Mouse (Mus musculus): ENCODE data around the gene Cdkal1.

- TF ChIP-seq EP300 (IDR thresholded peaks at IDR 0.05; ENCODE audit: low read length) (no peak), MAX (IDR thresholded peaks at IDR 0.05; ENCODE audit: low read length) (no peak), ZC3H11A (IDR thresholded peaks at IDR 0.05; ENCODE audit: low read depth, low read length) (no peak), E2F4 (IDR thresholded peaks at IDR 0.05; ENCODE audit: insufficient replicate concordance, low read depth, low read length) (no peak), CTCF (conservative IDR thresholded peaks at IDR 0.05 in 1 of 2, IDR thresholded peaks at IDR 0.05 in 1 of 2; ENCODE audit: low read depth in 2 of 2, low read length in 2 of 2) (no peak), POLR2A (IDR thresholded peaks at IDR 0.05; ENCODE audit: low read depth, low read length) (no peak), TCF12 (IDR thresholded peaks at IDR 0.05; ENCODE audit: low read depth, low read length) (no peak), RAD21 (IDR thresholded peaks at IDR 0.05; ENCODE audit: low read depth, low read length) (no peak), USF1 (IDR thresholded peaks at IDR 0.05; ENCODE audit: low read depth, low read length) (no peak), TBP (conservative IDR thresholded peaks at IDR 0.05; ENCODE audit: low read depth, low read length) (no peak), CHD2 (IDR thresholded peaks at IDR 0.05; ENCODE audit: low read length) (no peak), ZKSCAN1 (IDR thresholded peaks at IDR 0.05; ENCODE audit: borderline replicate concordance, low read depth, low read length) (no peak), HCFC1 (IDR thresholded peaks at IDR 0.05; ENCODE audit: low read depth, low read length) (no peak), MYC (IDR thresholded peaks at IDR 0.05; ENCODE audit: low read depth, low read length) (no peak)
Measured at GRCm38 (mm10) chr13:29753254-29753653, 102.2 kb downstream of the Cdkal1 start.
